Mouse (Mus musculus) T-cell, adult 66 days (primary cell): Measurements from ENCODE around the gene Chka. TPM values are rescaled to one million over a fixed set of nuclear protein-coding genes. Genes with fewer than 3 reads are reported as not detected.

Experiments used
- total RNA-seq, 2 experiments: library from RNA; stranded (reverse); gene quantifications; 3 replicates in 1 of 2; 4 replicates in 1 of 2; pipeline ENCODE4 v1.2.4; 2023

The Chka gene
- 10 to 100 TPM; 45.6 to 87.1 TPM for total RNA-seq

GRCm38 (mm10) chr19:3851502-3851962 lies at the start of gene Chka:
TSS of gene Chka (plus strand) at chr19:3851773.

GRCm38 (mm10) chr19:3906795-3907786 lies 55.5 kb downstream of the Chka start, which contains the start of gene Tcirg1:
TSS of gene Tcirg1 (minus strand) at chr19:3907133.

GRCm38 (mm10) chr19:3912337-3913204 lies 61.0 kb downstream of the Chka start, which contains the start of gene Ndufs8:
TSS of gene Ndufs8 (minus strand) at chr19:3912774.

GRCm38 (mm10) chr19:3929211-3929941 lies 77.8 kb downstream of the Chka start, which contains the start of gene Aldh3b1:
TSS of gene Aldh3b1 (minus strand) at chr19:3929808.

GRCm38 (mm10) chr19:3935032-3935895 lies 83.7 kb downstream of the Chka start, which contains the start of gene Unc93b1:
TSS of gene Unc93b1 (plus strand) at chr19:3935186.

Other genes with a start within 250 kb of the Chka start
- gene Lrp5, start 165.2 kb upstream of the Chka start, total RNA-seq = 1 to 10 TPM; 6.5 TPM
- gene 1810055G02Rik, start 143.5 kb upstream of the Chka start, total RNA-seq = 1 to 10 TPM; 5.1 to 6.0 TPM
- gene Kmt5b, start 84.4 kb upstream of the Chka start, total RNA-seq = 100 to 1,000 TPM; 143 to 147 TPM
- 10 to 100 TPM; 69.9 to 85.2 TPM for gene Tcirg1, start 55.4 kb downstream of the Chka start, total RNA-seq
- 10 to 100 TPM; 55.5 to 58.7 TPM for gene Ndufs8, start 61.0 kb downstream of the Chka start, total RNA-seq
- under 1 TPM; 0.59 to 0.76 TPM for gene Aldh3b1, start 78.0 kb downstream of the Chka start, total RNA-seq
- gene Unc93b1, start 83.4 kb downstream of the Chka start, total RNA-seq = 10 to 100 TPM; 15.1 to 18.0 TPM
- gene Aldh3b3, start 106.9 kb downstream of the Chka start, total RNA-seq = not detected
- not detected for gene Aldh3b2, start 120.6 kb downstream of the Chka start, total RNA-seq
- gene Acy3, start 134.8 kb downstream of the Chka start, total RNA-seq = not detected
- not detected for gene Tbx10, start 141.0 kb downstream of the Chka start, total RNA-seq
- 1 to 10 TPM; 5.1 to 8.8 TPM for gene Nudt8, start 148.8 kb downstream of the Chka start, total RNA-seq
- gene Gm49405, start 148.9 kb downstream of the Chka start, total RNA-seq = 1 to 10 TPM; 1.2 to 1.4 TPM
- gene Doc2g, start 151.5 kb downstream of the Chka start, total RNA-seq = 1 to 10 TPM; 3.3 to 3.8 TPM
- 10 to 100 TPM; 92.7 to 97.9 TPM for gene Ndufv1, start 161.0 kb downstream of the Chka start, total RNA-seq
- gene Gstp1, start 186.2 kb downstream of the Chka start, total RNA-seq = 100 to 1,000 TPM; 219 to 238 TPM
- gene Gstp2, start 194.2 kb downstream of the Chka start, total RNA-seq = 10 to 100 TPM; 26.7 to 30.7 TPM
- gene Gstp3, start 207.8 kb downstream of the Chka start, total RNA-seq = 10 to 100 TPM; 28.7 to 37.1 TPM
- gene Cabp2, start 229.8 kb downstream of the Chka start, total RNA-seq = not detected
- 100 to 1,000 TPM; 166 to 171 TPM for gene Cdk2ap2, start 245.4 kb downstream of the Chka start, total RNA-seq
- 100 to 1,000 TPM; 322 TPM for gene Pitpnm1, start 248.2 kb downstream of the Chka start, total RNA-seq